ENCODE assay signal across 19 mouse cellular contexts in the genomic region with DNA sequence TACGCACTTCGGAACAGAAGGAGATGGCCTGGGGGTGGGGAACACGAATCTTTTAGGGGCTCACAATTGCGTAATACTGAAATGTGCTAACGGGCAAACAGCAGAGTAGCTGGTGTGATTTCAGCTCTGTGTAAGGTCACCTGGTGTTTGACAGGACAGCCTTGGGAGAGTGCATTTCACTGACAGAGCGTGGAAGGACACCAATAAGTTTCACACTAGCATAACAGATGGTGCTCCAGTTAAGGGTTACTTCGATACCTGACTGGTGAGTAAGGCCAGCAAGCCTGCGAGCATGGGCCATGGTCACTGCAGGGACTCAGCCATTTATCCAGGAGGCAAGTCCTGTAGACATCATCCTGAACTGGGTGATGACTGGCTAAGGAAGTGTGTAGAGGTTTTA. TPM values are rescaled to one million over a fixed set of nuclear protein-coding genes. Genes with fewer than 3 reads are reported as not detected.
A peak's percentile ranks its signal among the peaks of the same experiment; 100 is the strongest.
DNase-seq lines count a peak whose midpoint lies in the region; ATAC-seq lines count a peak whose summit lies in the region.
"Had no signal": no experiment of that assay in that cellular context is flagged by ENCODE, and none has a peak within 500 bp of the region (broad histone marks: within the 10 kb centered on the region; RNA-seq: fewer than 3 reads in every experiment).

No protein-coding gene starts in this region.

- no peak overlapping the region for H3K4me3 ChIP-seq in heart, embryonic 13.5 days
- no peak overlapping the region for H3K4me3 ChIP-seq in kidney, embryonic 16.5 days (ENCODE audit: low read length)
- H3K4me3 ChIP-seq in intestine, embryonic 16.5 days (ENCODE audit: low read length) = no peak overlapping the region
- H3K4me3 ChIP-seq: erythroblast, embryonic 14.5 days; hindbrain, embryonic 10.5 days; limb, embryonic 13.5 days; midbrain, embryonic 10.5 days had no signal

- H3K27ac ChIP-seq in heart, embryonic 13.5 days (replicated peaks) = peak overlapping the region; percentile 51
- H3K27ac ChIP-seq in kidney, embryonic 16.5 days (ENCODE audit: low read length) = peak overlapping the region; percentile 70; the same call in 1 of the 2 replicates
- no peak overlapping the region for H3K27ac ChIP-seq in intestine, embryonic 16.5 days (ENCODE audit: low read length)
- H3K27ac ChIP-seq: hindbrain, embryonic 10.5 days; limb, embryonic 13.5 days; midbrain, embryonic 10.5 days; stomach, postnatal 0 days had no signal

- no peak for DNase-seq in heart, postnatal 14 days
- no peak for DNase-seq in kidney, adult 18-20 months
- DNase-seq in brain, adult 2 months (ENCODE audit: low read depth, low spot score) = peak; percentile 52
- DNase-seq: adrenal gland, adult 8-10 months; cerebellum, postnatal 14 days; forebrain, postnatal 0 days; gastrocnemius, postnatal 10 days; thymus, postnatal 14 days had no signal

- WGBS in heart, embryonic 13.5 days = 63% methylated on average over 8 of the region's 8 CpGs
- WGBS in kidney, embryonic 16.5 days = 31% methylated on average over 8 of the region's 8 CpGs
- 63% methylated on average over 8 of the region's 8 CpGs for WGBS in intestine, embryonic 16.5 days

- peak overlapping the region; percentile 24 for H3K4me2 ChIP-seq in heart, embryonic 13.5 days
- no peak overlapping the region for H3K4me2 ChIP-seq in kidney, embryonic 16.5 days (replicated peaks; ENCODE audit: low read depth, low read length)
- H3K4me2 ChIP-seq in intestine, embryonic 16.5 days (ENCODE audit: low read depth, low read length) = no peak overlapping the region
- H3K4me2 ChIP-seq: limb, embryonic 13.5 days had no signal

- ATAC-seq in heart, embryonic 13.5 days (ENCODE audit: extremely low read depth, insufficient number of reproducible peaks, low FRiP score, low TSS enrichment) = no peak
- ATAC-seq in kidney, embryonic 16.5 days (ENCODE audit: low FRiP score, low TSS enrichment) = no peak
- ATAC-seq in intestine, embryonic 16.5 days = no peak
- no peak for ATAC-seq in megakaryocyte-erythroid progenitor cell, adult 5-6 weeks (replicated peaks; ENCODE audit: low FRiP score, low TSS enrichment, poor library complexity, severe bottlenecking)
- ATAC-seq in activated CD4-positive, CD25-positive, alpha-beta regulatory T cell, adult 4 months = no peak
- ATAC-seq: forebrain, postnatal 0 days; lung, postnatal 0 days had no signal

- intact Hi-C loops in heart, postnatal 14 days (cut with DNase I) = no loop called here

- no peaks in the 10 kb centered on the region for H3K9me3 ChIP-seq in heart, embryonic 13.5 days
- no peaks in the 10 kb centered on the region for H3K9me3 ChIP-seq in kidney, embryonic 16.5 days (ENCODE audit: low read length)
- no peaks in the 10 kb centered on the region for H3K9me3 ChIP-seq in intestine, embryonic 16.5 days (ENCODE audit: control insufficient read depth, low read length)
- H3K9me3 ChIP-seq: hindbrain, embryonic 10.5 days; limb, embryonic 13.5 days; midbrain, embryonic 10.5 days had no signal

- no peaks in the 10 kb centered on the region for H3K36me3 ChIP-seq in heart, embryonic 13.5 days
- no peaks in the 10 kb centered on the region for H3K36me3 ChIP-seq in kidney, embryonic 16.5 days (ENCODE audit: insufficient read depth, low read length)
- H3K36me3 ChIP-seq in intestine, embryonic 16.5 days (ENCODE audit: control insufficient read depth, insufficient read depth, low read length) = no peaks in the 10 kb centered on the region
- H3K36me3 ChIP-seq: hindbrain, embryonic 10.5 days; limb, embryonic 13.5 days; midbrain, embryonic 10.5 days had no signal

- H3K4me1 ChIP-seq in heart, embryonic 13.5 days = peaks cover 77% of the 10 kb centered on the region
- peaks cover 68% of the 10 kb centered on the region for H3K4me1 ChIP-seq in kidney, embryonic 16.5 days (ENCODE audit: insufficient read depth, low read length)
- peaks cover 57% of the 10 kb centered on the region for H3K4me1 ChIP-seq in intestine, embryonic 16.5 days (ENCODE audit: control insufficient read depth, insufficient read depth, low read length)

- H3K27me3 ChIP-seq in heart, embryonic 13.5 days (replicated peaks) = no peaks in the 10 kb centered on the region
- no peaks in the 10 kb centered on the region for H3K27me3 ChIP-seq in kidney, embryonic 16.5 days (ENCODE audit: insufficient read depth, low read length)
- no peaks in the 10 kb centered on the region for H3K27me3 ChIP-seq in intestine, embryonic 16.5 days (replicated peaks; ENCODE audit: control insufficient read depth, insufficient read depth, low read length)

- H3K9ac ChIP-seq in heart, embryonic 13.5 days = no peak overlapping the region
- H3K9ac ChIP-seq in kidney, embryonic 16.5 days (replicated peaks; ENCODE audit: low read length) = no peak overlapping the region
- peak overlapping the region; percentile 6; the same call in 1 of the 2 replicates for H3K9ac ChIP-seq in intestine, embryonic 16.5 days (ENCODE audit: low read depth, low read length)
- H3K9ac ChIP-seq: forebrain, postnatal 0 days; limb, embryonic 13.5 days had no signal

RNA-seq across cellular contexts. Expression of gene Jade1, which starts 18.7 kb away (rescaled TPM):
- polyA plus RNA-seq in heart, embryonic 13.5 days (2015; fragmentation: Nextera tagmentation; extraction: Ambion mirVana) = 12.4 and 13.5 TPM in 2 replicates
- 10 to 100 TPM; 28.1 to 28.6 TPM for total RNA-seq in heart, postnatal 14 days (2021)
- 21.2 TPM in 2 replicates for polyA plus RNA-seq in kidney, embryonic 16.5 days (2015; fragmentation: Nextera tagmentation; extraction: Ambion mirVana)
- 14.8 and 16.9 TPM in 2 replicates for polyA plus RNA-seq in intestine, embryonic 16.5 days (2015; fragmentation: Nextera tagmentation; extraction: Ambion mirVana)
- 29.8 and 38.0 TPM in 2 replicates for total RNA-seq in megakaryocyte-erythroid progenitor cell, adult 5-6 weeks (2014; fragmentation: Nextera tagmentation)
- total RNA-seq in megakaryocyte-erythroid progenitor cell, adult 5-6 weeks (2017) = 36.1 and 36.3 TPM in 2 replicates
- polyA plus RNA-seq in activated CD4-positive, CD25-positive, alpha-beta regulatory T cell, adult 4 months (2017; shearing (Covaris generic)) = 1 to 10 TPM; 7.4 to 7.6 TPM
